Mouse (Mus musculus) left cerebral cortex, adult 11 months (tissue): ENCODE data around the gene Gria4.
"Not testable (repeated sequence)": the region's sequence is repeated elsewhere in the genome, so short reads cannot be mapped to it uniquely, and the experiment has no call there.

Source experiments
- DNase-seq: peaks from one replicate; pipeline ENCODE4 v3.0.0; 2022; ENCODE audit warnings: low spot score

The Gria4 gene

DNA sequence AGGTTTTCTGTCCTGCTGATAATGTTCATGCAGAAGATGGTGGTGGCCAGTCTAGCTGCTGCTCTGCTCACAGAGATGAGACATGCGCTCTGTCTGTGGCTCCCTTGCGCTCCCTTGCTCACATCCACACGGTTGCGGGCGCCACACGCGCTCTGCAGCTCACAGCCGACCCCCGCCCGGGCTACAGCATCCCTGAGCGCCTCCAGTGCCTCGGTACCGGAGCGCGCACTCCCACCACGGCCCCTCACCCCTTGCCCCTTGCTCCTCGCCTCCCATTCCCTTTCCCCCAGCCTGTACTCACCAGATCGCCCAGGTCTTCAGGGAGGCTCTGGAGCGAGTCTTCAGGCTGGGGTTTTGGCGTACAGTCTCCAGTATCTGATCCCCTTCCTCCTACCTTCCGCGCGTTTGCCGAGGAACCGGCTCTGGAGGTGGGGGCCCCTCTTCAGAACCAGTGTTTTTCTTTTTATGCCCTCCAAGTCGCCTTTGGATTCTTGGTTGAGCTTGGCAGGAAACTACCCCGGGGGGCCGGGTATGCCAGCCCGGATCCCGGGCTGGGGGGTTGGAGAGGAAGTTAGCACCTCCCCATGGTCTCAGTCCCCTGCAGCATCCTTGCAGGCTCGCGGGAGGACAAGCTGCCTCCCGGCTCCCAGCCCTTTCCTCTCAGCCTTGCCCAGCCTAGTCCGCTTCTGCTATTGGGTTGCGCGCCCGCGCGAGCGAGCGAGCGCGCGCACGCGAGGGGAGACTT is at the start of gene Gria4:
Gene Gria4 (minus strand): TSS at position 691 of the 745 bp plus-strand sequence.
- peak; percentile 64 for DNase-seq

DNA sequence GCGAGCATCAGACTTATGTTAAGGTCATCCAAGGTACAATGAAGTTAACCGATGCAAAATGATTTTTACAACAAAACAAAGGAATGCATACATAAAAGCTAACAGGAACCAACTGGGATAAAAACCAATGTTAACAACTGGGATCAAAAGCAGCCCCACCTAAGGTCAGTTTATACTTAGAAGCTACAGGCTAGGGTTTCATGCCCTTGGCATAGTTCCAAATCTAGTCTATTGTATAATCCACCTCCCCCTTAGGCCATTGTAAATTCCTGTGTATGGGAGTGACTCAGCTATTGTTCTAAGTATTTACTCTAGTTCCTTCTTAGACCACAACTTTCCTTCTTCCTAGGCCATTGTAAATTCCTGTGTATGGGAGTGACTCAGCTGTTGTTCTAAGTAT is 14.9 kb upstream of the Gria4 start:
- DNase-seq: not testable (repeated sequence)

DNA sequence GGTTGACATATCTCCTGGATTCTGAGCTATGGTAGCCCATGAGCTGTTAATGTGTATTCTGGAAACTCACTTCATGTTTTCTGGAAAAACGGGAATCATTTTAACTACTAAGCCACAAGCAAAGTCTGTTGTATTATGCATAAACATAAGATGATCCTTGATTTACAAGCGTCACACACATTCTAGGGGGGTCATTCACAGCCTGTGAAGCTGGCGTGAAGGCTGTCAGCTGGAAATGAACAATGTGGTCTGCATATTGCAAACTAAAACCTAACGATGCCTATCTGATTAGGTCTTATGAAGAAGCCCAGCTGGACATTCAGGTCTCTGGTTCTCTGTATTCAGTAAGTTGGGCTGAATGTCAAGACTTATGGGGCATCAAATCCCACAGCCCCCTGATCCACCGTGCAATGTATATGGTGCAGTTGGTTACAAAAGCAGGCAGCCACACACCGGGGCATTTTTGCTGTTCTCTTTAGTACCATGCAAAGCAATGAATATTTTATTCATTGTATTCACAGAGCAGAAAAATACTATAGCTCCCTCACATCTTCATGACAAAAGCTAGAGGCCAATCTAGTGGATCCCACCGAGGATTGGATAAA is 7.2 kb upstream of the Gria4 start:
- DNase-seq: no peak

DNA sequence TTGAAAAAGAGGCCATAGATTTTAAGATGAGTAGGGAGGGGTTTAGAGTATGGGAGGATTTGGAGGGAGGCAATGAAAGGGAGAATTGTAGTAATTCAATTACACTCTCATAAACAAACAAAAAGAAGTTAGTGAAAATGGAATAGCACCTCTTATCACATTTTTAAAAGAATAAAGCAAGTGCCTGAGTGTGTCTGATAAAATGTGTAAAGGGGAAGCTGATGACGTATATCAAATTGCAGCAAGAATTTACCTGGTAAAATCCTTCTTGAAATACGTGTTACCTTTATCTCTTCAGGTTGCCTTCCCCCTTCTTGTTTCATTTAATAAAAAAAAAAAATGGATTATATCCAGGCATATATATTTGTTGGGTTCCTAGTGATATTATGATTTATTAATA is 1.4 kb upstream of the Gria4 start:
- no peak for DNase-seq

DNA sequence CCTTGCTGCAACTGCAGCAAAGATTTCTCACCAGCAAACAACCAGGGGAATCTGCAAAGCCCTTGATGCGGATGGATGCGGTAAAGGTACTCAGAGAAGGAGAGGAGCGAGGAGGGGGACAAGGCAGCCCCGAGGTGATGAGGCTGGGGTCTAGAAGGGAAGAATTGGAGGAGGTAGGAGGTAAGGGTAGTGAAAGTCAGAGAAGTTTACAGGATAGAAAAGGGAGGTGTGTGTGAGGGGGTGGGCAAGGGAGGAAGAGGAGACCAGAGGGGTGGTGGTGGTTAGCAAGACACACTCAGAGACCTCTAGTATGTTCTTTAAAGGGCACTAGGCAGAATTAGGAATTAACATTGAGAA is 233 bp upstream of the Gria4 start:
- no peak for DNase-seq

DNA sequence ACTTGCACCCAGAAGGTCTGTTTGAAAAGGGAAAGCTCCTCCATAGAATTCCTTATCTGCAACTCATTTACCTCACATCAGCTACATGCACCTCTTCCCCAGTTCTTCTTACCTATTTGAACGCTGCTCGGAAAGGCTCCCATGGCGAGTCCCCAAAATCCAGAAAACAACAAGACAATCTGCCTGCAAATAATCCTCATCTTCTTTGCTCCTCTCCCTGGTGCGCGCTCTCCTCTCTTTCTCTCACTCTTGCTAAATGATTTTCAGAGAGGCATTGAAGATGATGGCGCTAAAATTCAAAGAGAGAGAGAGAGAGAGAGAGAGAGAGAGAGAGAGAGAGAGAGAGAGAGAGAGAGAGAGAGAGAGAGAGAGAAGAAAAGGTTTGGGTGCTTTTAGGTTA is 959 bp downstream of the Gria4 start:
- no peak for DNase-seq

DNA sequence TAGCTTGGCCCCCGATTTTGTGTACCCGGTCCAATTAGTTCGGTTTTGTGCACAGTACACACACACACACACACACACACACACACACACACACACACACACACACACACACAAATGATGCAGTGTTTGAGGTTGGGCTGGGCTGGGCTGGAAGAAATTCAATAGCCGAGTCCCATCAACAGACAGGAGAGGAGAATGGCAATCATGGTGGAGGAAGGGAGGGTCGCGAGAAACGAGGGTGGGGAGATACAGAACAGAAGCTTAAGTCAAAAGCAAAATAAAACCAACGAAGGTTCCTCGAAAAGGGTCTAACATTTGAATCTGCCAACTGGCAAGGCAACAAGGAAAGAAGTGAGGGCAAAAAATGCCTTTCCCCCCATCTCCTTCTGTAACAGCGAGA is 1.6 kb downstream of the Gria4 start:
- DNase-seq: no peak

DNA sequence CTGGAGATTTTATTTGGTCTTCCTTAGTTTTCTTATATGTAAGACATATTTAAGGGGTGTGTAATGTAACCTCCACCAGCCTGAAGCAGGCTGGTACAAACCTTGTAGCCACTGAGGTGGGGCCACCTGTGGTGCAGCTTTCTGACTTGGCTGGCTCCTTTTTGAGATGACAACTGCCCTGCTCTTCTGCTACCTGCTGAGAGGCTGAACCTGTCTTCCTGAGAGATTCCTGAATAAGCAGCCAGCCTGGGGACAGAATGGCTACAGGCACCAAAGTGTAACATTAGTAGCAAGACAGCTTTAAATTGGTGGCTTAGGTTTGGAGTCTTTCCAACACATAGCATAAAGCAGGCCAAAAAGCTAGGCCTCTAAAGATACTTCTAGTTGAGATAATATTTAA is 46.6 kb downstream of the Gria4 start:
- not testable (repeated sequence) for DNase-seq

DNA sequence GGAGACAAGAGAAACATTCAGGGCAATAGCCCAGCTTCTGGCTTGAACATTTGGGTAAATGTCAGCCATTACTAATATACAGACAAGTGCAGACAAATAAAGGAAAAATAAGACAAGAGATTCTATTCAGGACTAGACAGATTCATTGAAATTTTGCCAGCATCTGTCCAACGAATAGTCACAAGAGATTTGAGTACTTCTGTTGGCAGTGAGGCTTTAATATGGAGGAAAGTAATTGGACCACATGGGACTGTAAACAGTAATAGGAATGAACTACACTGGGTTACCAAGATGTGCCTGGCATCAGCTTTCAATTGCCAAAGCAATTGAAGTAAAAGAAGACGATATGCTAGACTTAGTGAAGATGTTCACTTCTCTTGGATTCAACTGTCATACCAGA is 81.9 kb downstream of the Gria4 start:
- no peak for DNase-seq

DNA sequence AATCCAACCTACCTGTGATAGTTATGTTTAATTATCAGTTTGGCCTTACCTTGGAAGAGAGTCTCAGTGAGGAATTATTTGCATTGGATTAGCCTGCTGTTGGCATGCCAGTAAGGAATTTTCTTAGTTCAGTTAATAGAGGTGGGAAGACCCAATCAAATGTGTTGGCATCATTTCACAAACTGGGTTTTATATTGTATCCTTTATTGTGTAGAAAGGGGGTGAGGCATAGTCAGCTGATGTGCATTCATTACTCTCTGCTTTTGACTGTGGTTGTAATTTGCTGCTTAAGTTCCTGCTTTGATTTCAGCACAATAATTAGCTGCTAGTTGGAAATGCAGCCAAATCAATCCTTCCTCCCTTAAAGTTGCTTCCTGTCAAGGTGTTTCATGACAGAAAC is 83.7 kb downstream of the Gria4 start:
- no peak for DNase-seq

DNA sequence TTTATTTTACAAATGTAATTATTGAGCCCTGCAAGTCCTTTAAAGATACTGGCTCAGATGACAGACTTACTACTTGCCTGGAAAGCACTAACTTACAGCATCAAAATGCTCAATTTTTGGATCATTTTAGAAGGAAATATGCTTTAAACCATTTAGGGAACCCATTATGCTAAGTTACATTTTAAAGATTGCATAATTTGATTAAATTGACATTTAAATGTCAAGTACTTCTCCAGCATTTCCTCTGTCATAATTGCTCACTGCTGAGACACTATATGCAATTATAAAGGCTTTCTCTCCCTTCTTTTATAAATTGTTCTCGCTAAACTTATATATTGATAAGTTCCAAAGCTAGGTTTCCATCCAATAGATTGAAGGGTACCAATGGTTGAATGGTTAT is 108.9 kb downstream of the Gria4 start:
- no peak for DNase-seq

DNA sequence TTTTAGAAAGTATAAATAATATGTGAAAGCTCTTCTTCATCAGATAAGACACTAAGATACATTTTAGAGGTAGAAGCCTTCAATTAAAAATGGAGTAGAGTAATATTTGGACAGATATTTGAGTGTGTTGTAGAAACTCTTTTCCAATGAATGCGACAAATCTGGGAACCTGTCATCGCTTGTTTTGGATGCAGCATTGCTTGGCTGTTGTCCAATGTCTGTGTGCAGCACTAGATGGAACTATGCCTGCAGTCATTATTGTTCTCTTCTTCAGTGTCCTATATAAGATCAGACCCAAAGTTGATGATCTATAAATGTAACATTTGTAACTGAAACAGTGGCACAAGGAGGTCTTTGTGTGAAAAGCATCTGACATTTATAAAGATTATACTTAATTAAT is 115.8 kb downstream of the Gria4 start:
- no peak for DNase-seq

DNA sequence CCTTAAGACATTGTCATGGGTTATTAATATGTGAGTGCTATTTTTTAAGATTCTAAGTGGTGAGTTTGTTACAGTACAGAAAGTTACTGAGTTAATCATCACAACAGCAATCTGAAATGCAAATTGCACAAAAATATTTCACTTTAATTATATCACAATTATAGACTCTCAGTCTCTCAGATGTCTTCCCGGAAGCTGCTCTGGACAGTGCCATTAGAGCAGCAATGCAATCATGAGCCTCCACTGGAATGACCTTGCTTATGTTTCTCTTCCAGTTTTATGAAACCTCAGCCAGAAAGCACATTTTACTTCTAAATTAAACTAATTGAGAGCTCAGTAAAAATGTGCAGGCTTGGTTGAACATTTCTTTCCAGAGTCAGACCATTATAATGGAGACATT is 116.9 kb downstream of the Gria4 start:
- DNase-seq: no peak

DNA sequence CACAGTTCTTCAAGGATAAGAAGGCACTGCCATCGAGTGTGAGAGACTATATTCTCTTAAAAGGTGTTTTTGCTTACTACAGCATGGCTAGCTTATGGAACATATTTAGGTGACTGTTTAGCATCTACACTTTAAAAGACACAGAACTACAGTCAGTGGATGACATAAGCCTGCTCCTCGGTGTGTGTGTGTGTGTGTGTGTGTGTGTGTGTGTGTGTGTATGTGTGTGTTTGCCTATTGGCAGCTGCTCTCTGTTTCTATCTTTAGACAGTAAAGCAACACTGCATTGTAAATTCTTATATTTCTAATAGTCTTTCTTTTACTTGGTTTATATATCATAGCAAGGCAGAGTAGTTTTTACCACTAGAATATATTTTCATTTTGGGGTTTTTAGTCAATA is 130.3 kb downstream of the Gria4 start:
- no peak for DNase-seq

DNA sequence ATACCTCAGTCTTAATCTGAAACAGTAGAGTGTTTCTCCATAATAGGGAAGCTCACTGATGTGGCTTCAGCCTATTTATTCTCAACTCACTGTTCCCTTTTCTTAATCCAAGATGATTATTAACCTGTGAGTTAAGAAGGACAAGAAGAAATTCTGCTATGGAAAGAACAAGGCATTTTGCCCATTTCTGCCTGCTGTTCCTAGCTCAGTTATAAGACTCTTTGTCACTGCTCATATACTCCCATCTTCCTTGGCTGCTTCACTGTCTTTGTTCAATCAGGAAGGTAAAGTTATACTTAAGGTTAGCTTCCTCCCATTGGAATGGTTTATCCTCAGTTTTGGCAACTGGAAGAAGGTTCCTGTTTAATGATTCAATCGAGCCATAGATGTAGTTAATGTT is 133.6 kb downstream of the Gria4 start:
- no peak for DNase-seq

DNA sequence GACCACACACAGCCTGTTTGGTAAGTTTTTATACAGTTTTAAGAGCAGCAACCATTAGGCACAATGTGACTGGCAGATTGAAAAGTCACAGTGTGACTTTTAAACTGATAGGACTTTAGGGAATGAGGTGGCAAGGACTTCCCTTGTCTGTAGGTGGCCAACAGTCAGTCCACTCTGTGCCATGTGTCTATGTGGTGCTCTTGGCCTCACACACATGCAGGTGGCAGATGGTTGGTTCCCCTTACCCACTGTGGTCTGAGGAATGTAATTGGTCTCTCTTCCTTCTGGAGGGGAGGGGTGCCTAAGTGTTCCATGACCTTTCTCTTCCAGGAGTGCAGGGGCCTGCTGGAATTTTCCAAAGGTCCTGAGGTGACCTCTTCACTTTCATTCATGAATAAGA is 137.1 kb downstream of the Gria4 start:
- DNase-seq: no peak

DNA sequence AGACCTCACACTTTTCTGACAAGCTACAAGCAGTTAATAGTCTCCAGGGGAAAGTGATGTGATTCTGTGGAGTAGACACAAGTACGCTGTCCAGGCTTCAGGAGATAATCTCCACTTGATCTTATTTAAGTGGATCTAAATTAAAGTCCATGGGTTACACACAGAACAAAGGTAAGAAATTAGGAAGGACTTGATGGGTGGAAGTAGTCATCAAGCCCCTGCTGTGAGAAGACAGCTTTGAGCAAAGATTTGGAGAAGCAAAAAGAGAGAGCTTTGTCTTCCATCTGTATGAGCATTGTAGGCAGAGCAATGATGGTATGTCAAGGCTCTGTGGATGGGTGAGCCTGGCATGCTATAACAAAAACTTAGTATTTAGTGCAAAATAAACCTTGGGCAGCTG is 141.7 kb downstream of the Gria4 start:
- no peak for DNase-seq

DNA sequence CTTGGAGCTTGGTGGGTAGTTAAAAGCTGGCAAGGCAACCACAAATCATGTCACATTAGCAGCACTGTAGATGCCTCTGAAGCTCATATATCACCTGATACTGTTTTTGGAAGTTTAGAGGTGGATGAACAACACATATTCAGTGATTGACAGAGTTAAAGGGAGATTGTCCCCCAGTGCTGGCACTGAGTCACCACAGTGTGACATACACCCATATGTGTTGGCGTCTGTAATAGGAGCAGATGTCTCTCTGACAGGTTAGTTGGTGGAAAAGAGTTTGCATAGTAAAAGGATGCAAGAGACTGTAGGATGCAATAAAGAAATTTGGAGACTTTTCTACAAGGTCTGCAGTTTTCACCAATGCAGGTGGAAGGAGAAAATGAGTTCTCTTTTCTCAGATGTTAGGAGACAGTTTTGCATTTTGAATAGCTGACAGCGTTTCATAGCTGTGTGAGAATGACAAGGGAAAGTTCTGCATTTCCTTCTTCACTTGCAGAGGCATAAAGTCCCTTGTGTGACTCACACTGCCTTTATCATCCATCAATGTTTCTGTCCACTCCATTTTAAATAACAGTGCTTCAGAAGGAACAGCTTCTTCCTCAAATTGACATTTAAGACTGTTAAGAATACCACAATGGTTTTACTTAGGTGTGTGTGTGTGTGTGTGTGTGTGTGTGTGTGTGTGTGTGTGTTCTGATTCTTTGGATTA is 156.7 kb downstream of the Gria4 start:
- peak; percentile 59 for DNase-seq

DNA sequence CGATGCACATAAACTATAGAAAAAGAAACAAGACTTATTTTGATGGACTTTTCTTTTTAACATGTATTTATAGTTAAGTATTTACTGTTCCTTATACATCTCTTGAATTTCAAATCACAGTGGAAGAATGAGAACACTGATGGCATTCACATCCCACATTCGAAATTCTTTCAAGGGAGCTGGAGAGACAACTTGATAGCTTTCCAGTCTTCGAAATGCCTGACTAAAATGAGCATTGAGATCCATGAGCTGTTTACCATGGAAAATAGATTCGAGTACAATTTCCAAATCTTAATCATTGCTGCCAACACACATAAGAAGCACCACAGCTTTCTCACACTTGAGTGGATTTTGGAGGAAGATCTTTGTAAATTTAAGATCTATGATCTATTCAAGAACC is 164.1 kb downstream of the Gria4 start:
- no peak for DNase-seq

DNA sequence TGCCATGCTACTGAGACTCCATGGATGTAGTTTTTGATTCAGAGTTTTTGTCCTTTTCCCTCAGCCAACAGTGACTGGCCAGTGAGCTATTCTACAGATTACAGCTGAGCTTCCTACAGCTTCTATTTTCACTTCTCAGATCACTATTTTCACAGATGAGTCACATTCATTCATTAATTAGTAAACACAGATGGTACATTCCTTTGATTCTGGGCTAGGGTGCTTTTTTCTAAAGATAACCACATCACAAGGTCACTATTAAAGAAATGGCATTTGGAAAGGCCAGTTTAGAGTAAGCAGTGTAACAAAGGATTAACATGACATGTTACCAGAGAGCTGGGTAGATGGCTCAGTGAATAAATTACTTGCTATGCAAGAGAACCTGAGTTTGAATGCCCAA is 180.7 kb downstream of the Gria4 start:
- DNase-seq: no peak

DNA sequence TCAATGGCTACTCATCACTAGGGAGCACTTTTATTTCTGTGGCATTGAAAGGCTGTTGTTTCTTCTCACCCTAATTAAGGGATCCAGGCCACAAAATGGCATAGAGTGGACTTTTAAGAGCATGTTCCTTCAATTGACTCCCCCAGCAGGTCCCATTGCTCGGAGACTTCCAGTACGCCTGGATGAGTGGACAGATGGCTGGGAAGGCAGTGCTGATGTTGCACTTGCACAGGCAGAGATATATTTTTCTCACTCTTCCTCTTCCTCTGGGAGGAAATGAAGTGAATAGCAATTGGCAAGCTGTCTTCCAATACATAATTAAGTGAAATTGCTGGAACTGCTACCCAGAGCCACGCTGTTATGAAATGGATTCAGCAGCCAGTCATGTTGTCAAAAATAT is 190.7 kb downstream of the Gria4 start:
- no peak for DNase-seq

DNA sequence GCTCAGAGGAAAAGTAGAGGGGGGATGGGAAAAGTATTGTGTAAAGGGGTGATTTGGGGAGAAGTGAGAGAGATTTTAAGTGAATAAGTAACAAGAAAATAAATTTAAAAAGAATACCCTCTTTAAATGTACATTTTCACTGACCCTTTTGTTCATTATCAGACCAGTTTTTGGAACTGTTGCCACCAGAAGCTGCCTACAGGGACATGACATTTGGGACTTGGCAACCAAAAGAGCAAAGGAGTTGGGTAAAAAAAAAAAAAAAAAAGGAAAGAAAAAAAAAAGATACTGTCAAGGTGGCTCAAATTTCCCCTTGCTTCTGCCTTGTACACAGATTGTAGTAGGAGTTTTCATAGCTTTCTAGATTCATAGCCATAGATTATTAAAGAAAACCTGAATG is 191.8 kb downstream of the Gria4 start:
- DNase-seq: no peak

DNA sequence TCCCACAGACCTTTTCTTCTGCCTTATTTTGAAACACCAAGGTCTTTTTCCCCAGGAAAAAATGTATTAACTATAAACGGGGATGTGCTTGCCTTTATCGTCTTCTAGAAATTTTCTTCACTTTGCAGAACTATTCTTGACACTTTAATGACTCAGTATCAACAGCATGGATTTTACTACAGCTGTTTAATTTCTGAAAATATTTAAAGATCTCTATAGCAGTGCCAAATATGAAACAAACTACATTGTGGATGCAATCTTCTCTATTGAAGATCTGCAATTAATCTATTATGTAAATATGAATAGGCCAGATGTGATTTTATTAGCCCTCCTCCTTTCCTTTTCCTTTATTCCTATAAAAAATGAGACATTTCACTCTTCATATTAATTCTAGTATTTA is 194.2 kb downstream of the Gria4 start:
- no peak for DNase-seq

DNA sequence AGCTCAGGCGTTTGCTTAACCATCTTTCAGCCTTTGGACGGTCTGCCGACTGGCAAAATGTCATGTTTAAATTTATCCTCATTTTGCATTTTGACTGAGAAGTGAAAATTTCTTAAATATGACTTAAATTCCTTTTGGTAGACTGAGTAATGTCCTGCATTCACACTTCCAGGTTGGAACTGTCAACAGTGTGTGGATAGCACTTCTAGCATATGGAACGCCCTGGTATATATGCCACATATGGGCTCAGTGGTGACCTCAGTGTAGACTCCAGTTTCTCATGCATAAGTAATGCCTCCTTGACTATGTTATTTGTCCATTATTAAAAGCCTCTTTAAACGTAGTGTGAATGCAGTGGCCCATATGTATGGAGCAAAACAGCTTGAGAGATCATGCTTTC is 222.4 kb downstream of the Gria4 start:
- peak; percentile 13 for DNase-seq
